In the genomic region with DNA sequence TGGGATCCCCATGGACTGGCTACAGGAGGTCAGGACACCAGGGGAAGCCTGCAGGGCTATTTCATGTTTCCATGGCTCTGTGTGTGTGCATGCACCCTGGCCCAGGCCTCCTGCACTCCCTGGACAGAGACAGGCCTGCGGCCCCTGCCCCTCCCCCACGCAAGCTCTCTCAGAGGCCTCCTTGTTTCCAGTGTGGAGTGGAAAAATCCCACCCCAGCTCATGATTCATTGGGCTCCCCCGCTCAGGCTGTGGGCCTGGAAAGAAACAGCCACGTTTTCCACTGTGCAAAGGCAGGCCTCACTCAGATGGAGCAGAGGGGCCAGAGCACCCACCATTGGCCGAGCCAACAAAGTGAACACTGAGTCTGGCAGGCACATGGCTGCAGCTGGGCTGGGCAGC, we compare ENCODE assay signal across 9 mouse cellular contexts. TPM values are rescaled to one million over a fixed set of nuclear protein-coding genes. Genes with fewer than 3 reads are reported as not detected.
A peak's percentile ranks its signal among the peaks of the same experiment; 100 is the strongest.
DNase-seq lines count a peak whose midpoint lies in the region; ATAC-seq and TF ChIP-seq lines count a peak whose summit lies in the region.
"Had no signal": no experiment of that assay in that cellular context is flagged by ENCODE, and none has a peak within 500 bp of the region (broad histone marks: within the 10 kb centered on the region; RNA-seq: fewer than 3 reads in every experiment).

No protein-coding gene starts in this region.

- no peaks in the 10 kb centered on the region for H3K4me1 ChIP-seq in midbrain, postnatal 0 days (ENCODE audit: insufficient read depth, low read length)

- H3K4me2 ChIP-seq in midbrain, postnatal 0 days (ENCODE audit: low read depth, low read length, poor library complexity, severe bottlenecking): no peak overlapping the region

- peak; percentile 43 for ATAC-seq in frontal cortex, adult (ENCODE audit: low TSS enrichment)
- peak; percentile 48; the same call in 1 of the 2 replicates for ATAC-seq in midbrain, postnatal 0 days (ENCODE audit: low FRiP score)
- ATAC-seq in granulocyte monocyte progenitor cell, adult 5-6 weeks (replicated peaks; ENCODE audit: poor library complexity, severe bottlenecking): no peak
- no peak for ATAC-seq in monocyte, adult 5-6 weeks (replicated peaks; ENCODE audit: insufficient number of reproducible peaks, low FRiP score, low TSS enrichment, poor library complexity, severe bottlenecking)

- no peaks in the 10 kb centered on the region for H3K9me3 ChIP-seq in midbrain, postnatal 0 days (ENCODE audit: low read length)

- peak overlapping the region; percentile 48; the same call in 1 of the 2 replicates for H3K27ac ChIP-seq in layer of hippocampus, adult 2 months
- H3K27ac ChIP-seq in midbrain, postnatal 0 days (ENCODE audit: low read depth, low read length): no peak overlapping the region

- DNase-seq in embryo, embryonic 11 days: peak; percentile 37
- DNase-seq in embryo, embryonic 10 days (ENCODE audit: low spot score): no peak
- peak; percentile 78 for DNase-seq in NIH3T3 (ENCODE audit: low read depth)
- DNase-seq in layer of hippocampus, adult 2 months (ENCODE audit: low spot score in 2 of 2): peak; percentile 46 to 71
- peak; percentile 52 for DNase-seq in midbrain, postnatal 0 days (ENCODE audit: low spot score)

- no peak for TF ChIP-seq CTCF in layer of hippocampus, adult 2 months (conservative IDR thresholded peaks at IDR 0.05)
- TF ChIP-seq CTCF in midbrain, postnatal 0 days (IDR thresholded peaks at IDR 0.05): no peak

- WGBS in midbrain, postnatal 0 days: 57% methylated on average over 5 of the region's 5 CpGs

- no peaks in the 10 kb centered on the region for H3K36me3 ChIP-seq in midbrain, postnatal 0 days (ENCODE audit: insufficient read depth, low read length)

- no peak overlapping the region for H3K4me3 ChIP-seq in layer of hippocampus, adult 2 months
- no peak overlapping the region for H3K4me3 ChIP-seq in midbrain, postnatal 0 days (ENCODE audit: low read depth, low read length)

- no peaks in the 10 kb centered on the region for H3K27me3 ChIP-seq in midbrain, postnatal 0 days (ENCODE audit: insufficient read depth, low read length)

- no peak overlapping the region for H3K9ac ChIP-seq in midbrain, postnatal 0 days (replicated peaks; ENCODE audit: low read length, poor library complexity, severe bottlenecking)

RNA-seq across cellular contexts. Expression of gene Col27a1, which starts 15.1 kb away (rescaled TPM):
- 1 to 10 TPM; 4.1 to 5.1 TPM for total RNA-seq in layer of hippocampus, adult 2 months (2021)
- 3.9 and 4.8 TPM in 2 replicates for total RNA-seq in midbrain, postnatal 0 days (2014; rRNA removed)
- 0.85 and 0.88 TPM in 2 replicates for polyA plus RNA-seq in midbrain, postnatal 0 days (2015; fragmentation: Nextera tagmentation; extraction: Ambion mirVana)
- 0.32 TPM in 2 replicates for total RNA-seq in granulocyte monocyte progenitor cell, adult 5-6 weeks (2014; fragmentation: Nextera tagmentation)
- 0.10 and 0.60 TPM in 2 replicates for total RNA-seq in granulocyte monocyte progenitor cell, adult 5-6 weeks (2017)
- 0.48 to 1.3 TPM (median 0.49 TPM) in 3 replicates for total RNA-seq in monocyte, adult 5-6 weeks (2017)

RNA-seq across cellular contexts. Expression of gene Kif12, which starts 57.0 kb away (rescaled TPM):
- not detected for total RNA-seq in layer of hippocampus, adult 2 months (2021)
- 0.28 and 0.60 TPM in 2 replicates for total RNA-seq in midbrain, postnatal 0 days (2014; rRNA removed)
- polyA plus RNA-seq in midbrain, postnatal 0 days (2015; fragmentation: Nextera tagmentation; extraction: Ambion mirVana): 0.16 and 0.21 TPM in 2 replicates
- not detected in 2 replicates for total RNA-seq in granulocyte monocyte progenitor cell, adult 5-6 weeks (2014; fragmentation: Nextera tagmentation)
- not detected in 2 replicates for total RNA-seq in granulocyte monocyte progenitor cell, adult 5-6 weeks (2017)
- not detected in 3 replicates for total RNA-seq in monocyte, adult 5-6 weeks (2017)
- total RNA-seq: layer of hippocampus, postnatal 25 days had no signal

Comparison
In these comparisons a context has a peak if more than half of its experiments do, and no peak if none do; other contexts are left out.
1. ATAC-seq: peak in frontal cortex, adult (single experiment) and midbrain, postnatal 0 days (single experiment); none in granulocyte monocyte progenitor cell, adult 5-6 weeks (single experiment) and monocyte, adult 5-6 weeks (single experiment).